Mouse (Mus musculus): ENCODE measurements around the gene Gm45213. TPM values are rescaled to one million over a fixed set of nuclear protein-coding genes. Genes with fewer than 3 reads are reported as not detected.

The Gm45213 gene
- polyA plus RNA-seq, 1 experiment from 2014 or later: not detected

- Histone ChIP-seq H3K4me1 (replicated peaks; ENCODE audit: control insufficient read depth, insufficient read depth) (no peaks in the 10 kb centered on the region), H3K9ac (ENCODE audit: low read length) (no peak overlapping the region), H3K27me3 (ENCODE audit: control insufficient read depth, insufficient read depth, low read length) (no peaks in the 10 kb centered on the region), H3K4me2 (replicated peaks; ENCODE audit: low read depth) (no peak overlapping the region), H3K27ac (replicated peaks) (no peak overlapping the region), H3K4me3 (ENCODE audit: low read depth, low read length) (no peak overlapping the region), H3K9me3 (ENCODE audit: control insufficient read depth, low read length) (no peaks in the 10 kb centered on the region), H3K36me3 (ENCODE audit: control insufficient read depth, insufficient read depth, low read length) (no peaks in the 10 kb centered on the region)
- DNase-seq (ENCODE audit: low spot score) (no peak), ATAC-seq (ENCODE audit: low FRiP score, low TSS enrichment) (no peak)
- 86% methylated on average over 10 of the region's 10 CpGs for WGBS
- TF ChIP-seq CTCF (IDR thresholded peaks at IDR 0.05; ENCODE audit: low read depth) (no peak), EP300 (optimal IDR thresholded peaks at IDR 0.05) (no peak)
These were observed 38.3 kb upstream of the Gm45213 start for GRCm38 (mm10) chr7:66005066-66005465.

GRCm38 (mm10) chr7:66008161-66008891 lies 35.1 kb upstream of the Gm45213 start:
- no peak for DNase-seq (ENCODE audit: low spot score)
- no peaks in the 10 kb centered on the region for H3K4me1 ChIP-seq (replicated peaks; ENCODE audit: control insufficient read depth, insufficient read depth)
- no peaks in the 10 kb centered on the region for H3K9me3 ChIP-seq (ENCODE audit: control insufficient read depth, low read length)
- no peak for TF ChIP-seq CTCF (IDR thresholded peaks at IDR 0.05; ENCODE audit: low read depth)
- no peak for TF ChIP-seq EP300 (optimal IDR thresholded peaks at IDR 0.05)
- H3K4me2 ChIP-seq (replicated peaks; ENCODE audit: low read depth): no peak overlapping the region
- H3K9ac ChIP-seq (ENCODE audit: low read length): no peak overlapping the region
- no peak overlapping the region for H3K4me3 ChIP-seq (ENCODE audit: low read depth, low read length)
- no peak for ATAC-seq (ENCODE audit: low FRiP score, low TSS enrichment)
- no peaks in the 10 kb centered on the region for H3K27me3 ChIP-seq (ENCODE audit: control insufficient read depth, insufficient read depth, low read length)
- H3K36me3 ChIP-seq (ENCODE audit: control insufficient read depth, insufficient read depth, low read length): no peaks in the 10 kb centered on the region
- WGBS: 68% methylated on average over 11 of the region's 11 CpGs
- H3K27ac ChIP-seq (replicated peaks): no peak overlapping the region

- H3K4me1 ChIP-seq (replicated peaks; ENCODE audit: control insufficient read depth, insufficient read depth): no peaks in the 10 kb centered on the region
These were observed 34.5 kb upstream of the Gm45213 start for GRCm38 (mm10) chr7:66008892-66009273.

DNA sequence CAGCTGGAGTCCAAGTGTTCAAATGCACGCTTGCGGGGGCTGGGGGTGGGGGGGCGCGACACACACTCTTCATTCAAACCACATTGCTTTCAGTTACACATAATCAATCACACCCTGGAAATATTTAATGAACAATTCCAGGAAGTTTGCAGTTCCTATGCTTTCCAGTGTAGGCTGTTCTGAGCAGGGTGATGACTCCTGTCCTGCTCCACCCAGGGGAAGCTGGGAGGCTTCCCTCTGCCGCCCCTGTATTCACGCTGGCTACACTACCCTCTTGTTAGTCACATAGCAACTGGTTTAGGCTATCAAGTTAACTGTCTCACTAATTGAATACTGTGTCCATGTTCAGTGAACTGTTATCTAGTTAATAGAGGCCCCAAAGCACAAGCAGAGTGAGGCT lies 32.9 kb upstream of the Gm45213 start:
- no peak for ATAC-seq (ENCODE audit: low FRiP score, low TSS enrichment)
- no peak overlapping the region for H3K27ac ChIP-seq (replicated peaks)
- 59% methylated on average over 6 of the region's 6 CpGs for WGBS
- no peak overlapping the region for H3K4me3 ChIP-seq (ENCODE audit: low read depth, low read length)
- H3K9me3 ChIP-seq (ENCODE audit: control insufficient read depth, low read length): no peaks in the 10 kb centered on the region
- no peak for TF ChIP-seq EP300 (optimal IDR thresholded peaks at IDR 0.05)
- no peak for TF ChIP-seq CTCF (IDR thresholded peaks at IDR 0.05; ENCODE audit: low read depth)
- H3K36me3 ChIP-seq (ENCODE audit: control insufficient read depth, insufficient read depth, low read length): no peaks in the 10 kb centered on the region
- no peak overlapping the region for H3K9ac ChIP-seq (ENCODE audit: low read length)
- no peak for DNase-seq (ENCODE audit: low spot score)
- H3K27me3 ChIP-seq (ENCODE audit: control insufficient read depth, insufficient read depth, low read length): no peaks in the 10 kb centered on the region
- no peaks in the 10 kb centered on the region for H3K4me1 ChIP-seq (replicated peaks; ENCODE audit: control insufficient read depth, insufficient read depth)
- no peak overlapping the region for H3K4me2 ChIP-seq (replicated peaks; ENCODE audit: low read depth)

More at GRCm38 (mm10) chr7:66008892-66009273, 34.5 kb upstream of the Gm45213 start:
- H3K36me3 ChIP-seq (ENCODE audit: control insufficient read depth, insufficient read depth, low read length): no peaks in the 10 kb centered on the region
- TF ChIP-seq EP300 (optimal IDR thresholded peaks at IDR 0.05) (no peak), CTCF (IDR thresholded peaks at IDR 0.05; ENCODE audit: low read depth) (no peak)
- H3K27ac ChIP-seq (replicated peaks): no peak overlapping the region
- no peak overlapping the region for H3K4me3 ChIP-seq (ENCODE audit: low read depth, low read length)
- H3K9me3 ChIP-seq (ENCODE audit: control insufficient read depth, low read length): no peaks in the 10 kb centered on the region
- no peak overlapping the region for H3K9ac ChIP-seq (ENCODE audit: low read length)
- DNase-seq (ENCODE audit: low spot score): no peak
- H3K27me3 ChIP-seq (ENCODE audit: control insufficient read depth, insufficient read depth, low read length): no peaks in the 10 kb centered on the region
- 52% methylated on average over 16 of the region's 16 CpGs for WGBS
- no peak for ATAC-seq (ENCODE audit: low FRiP score, low TSS enrichment)
- H3K4me2 ChIP-seq (replicated peaks; ENCODE audit: low read depth): no peak overlapping the region

DNA sequence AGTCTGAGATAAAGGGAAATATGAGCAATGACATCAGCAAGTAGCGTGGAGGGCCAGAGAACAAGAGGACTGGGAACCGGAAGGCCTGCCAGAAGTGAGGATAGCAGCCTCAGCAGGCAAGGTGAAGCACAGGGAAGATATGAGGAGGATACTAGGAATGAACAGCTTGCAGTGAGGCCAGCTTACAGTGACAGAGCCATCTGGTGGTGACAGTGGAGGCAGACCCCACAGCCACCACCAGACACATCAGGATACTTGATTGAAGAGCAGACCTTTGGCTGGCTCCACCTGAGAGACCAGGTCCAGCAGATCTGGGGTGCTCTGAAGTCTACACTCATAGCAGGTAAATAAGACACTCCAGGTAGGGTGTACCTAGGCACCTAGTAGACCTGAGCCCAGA lies 15.7 kb upstream of the Gm45213 start:
- DNase-seq (ENCODE audit: low spot score): no peak

DNA sequence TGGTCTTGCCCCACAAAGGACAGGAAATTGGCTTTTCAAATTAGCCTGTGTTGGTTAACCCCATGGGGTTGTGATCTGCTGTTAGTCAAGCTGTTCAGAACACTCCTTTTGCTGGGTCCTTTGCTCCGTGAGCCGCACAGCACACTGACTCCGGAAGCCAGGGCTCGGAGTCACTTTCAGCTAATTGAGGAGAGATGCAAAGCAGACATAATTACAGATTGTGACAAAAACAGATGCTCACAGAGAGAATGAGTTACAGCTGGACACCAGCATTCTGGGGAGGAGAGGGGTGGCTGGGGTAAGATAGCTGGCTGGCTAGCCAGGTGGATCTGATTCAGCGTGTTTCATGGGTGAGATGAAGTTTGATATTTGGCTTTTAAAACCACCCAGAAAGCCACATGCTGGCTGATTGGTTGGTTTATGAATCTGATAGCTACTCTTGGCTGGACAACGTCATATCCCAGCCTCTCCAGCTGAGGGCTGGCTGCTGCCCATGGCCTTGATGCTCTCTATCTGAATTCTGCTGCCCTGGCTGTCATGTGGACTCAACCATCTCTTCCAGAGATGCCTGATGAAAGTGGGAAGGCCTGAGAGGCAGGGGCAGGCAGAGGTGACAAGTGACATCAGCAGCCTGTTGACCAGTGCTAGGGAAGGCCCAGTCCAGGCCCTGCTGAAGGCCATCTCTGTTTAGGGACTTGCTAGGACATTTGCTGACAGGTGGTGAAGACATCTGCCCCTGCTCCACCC lies 14.5 kb upstream of the Gm45213 start:
- H3K27me3 ChIP-seq (ENCODE audit: control insufficient read depth, insufficient read depth, low read length): no peaks in the 10 kb centered on the region
- ATAC-seq (ENCODE audit: low FRiP score, low TSS enrichment) (0 out of 2 replicates have a peak, but pooled peaks have one; percentile 18), DNase-seq (ENCODE audit: low spot score) (no peak)
- no peak overlapping the region for H3K4me3 ChIP-seq (ENCODE audit: low read depth, low read length)
- WGBS: 77% methylated on average over 6 of the region's 6 CpGs
- H3K27ac ChIP-seq (replicated peaks): no peak overlapping the region
- H3K4me2 ChIP-seq (replicated peaks; ENCODE audit: low read depth): no peak overlapping the region
- TF ChIP-seq CTCF (IDR thresholded peaks at IDR 0.05; ENCODE audit: low read depth) (no peak), EP300 (optimal IDR thresholded peaks at IDR 0.05) (no peak)
- no peaks in the 10 kb centered on the region for H3K36me3 ChIP-seq (ENCODE audit: control insufficient read depth, insufficient read depth, low read length)
- H3K9me3 ChIP-seq (ENCODE audit: control insufficient read depth, low read length): no peaks in the 10 kb centered on the region
- no peaks in the 10 kb centered on the region for H3K4me1 ChIP-seq (replicated peaks; ENCODE audit: control insufficient read depth, insufficient read depth)
- no peak overlapping the region for H3K9ac ChIP-seq (ENCODE audit: low read length)

More for the DNA sequence above, 15.7 kb upstream of the Gm45213 start:
- Histone ChIP-seq H3K4me1 (replicated peaks; ENCODE audit: control insufficient read depth, insufficient read depth) (no peaks in the 10 kb centered on the region), H3K9ac (ENCODE audit: low read length) (no peak overlapping the region), H3K9me3 (ENCODE audit: control insufficient read depth, low read length) (no peaks in the 10 kb centered on the region), H3K4me3 (ENCODE audit: low read depth, low read length) (no peak overlapping the region), H3K36me3 (ENCODE audit: control insufficient read depth, insufficient read depth, low read length) (no peaks in the 10 kb centered on the region), H3K4me2 (replicated peaks; ENCODE audit: low read depth) (no peak overlapping the region), H3K27me3 (ENCODE audit: control insufficient read depth, insufficient read depth, low read length) (no peaks in the 10 kb centered on the region), H3K27ac (replicated peaks) (no peak overlapping the region)
- no peak for ATAC-seq (ENCODE audit: low FRiP score, low TSS enrichment)
- WGBS: 79% methylated on average over 2 of the region's 2 CpGs
- TF ChIP-seq CTCF (IDR thresholded peaks at IDR 0.05; ENCODE audit: low read depth) (peak; percentile 69), EP300 (optimal IDR thresholded peaks at IDR 0.05) (no peak)
